Mouse (Mus musculus): ENCODE results near the gene Fuk. TPM values are rescaled to one million over a fixed set of nuclear protein-coding genes. Genes with fewer than 3 reads are reported as not detected.
"Not testable (repeated sequence)": the region's sequence is repeated elsewhere in the genome, so short reads cannot be mapped to it uniquely, and the experiment has no call there.

Gene Fuk
- polyA plus RNA-seq, 1 experiment from 2014 or later = 5.1 TPM

GRCm38 (mm10) chr8:110883824-110884223 lies 18.5 kb downstream of the Fuk start:
- 89% methylated on average over 18 of the region's 18 CpGs for WGBS (ENCODE audit: insufficient replicate concordance)
- Histone ChIP-seq H3K27ac (ENCODE audit: low read depth, low read length) (no peak overlapping the region), H3K9me3 (replicated peaks; ENCODE audit: control insufficient read depth, low read length) (no peaks in the 10 kb centered on the region), H3K4me2 (no peak overlapping the region), H3K4me3 (ENCODE audit: low read depth, low read length) (no peak overlapping the region), H3K27me3 (ENCODE audit: control insufficient read depth, insufficient read depth, low read length) (no peaks in the 10 kb centered on the region), H3K9ac (ENCODE audit: low read depth, low read length) (no peak overlapping the region), H3K36me3 (ENCODE audit: control insufficient read depth, insufficient read depth, low read length) (peaks cover 61% of the 10 kb centered on the region), H3K4me1 (ENCODE audit: control insufficient read depth, insufficient read depth, low read length) (no peaks in the 10 kb centered on the region)
- no peak for ATAC-seq (replicated peaks; ENCODE audit: insufficient number of reproducible peaks, low FRiP score, low TSS enrichment)

DNA sequence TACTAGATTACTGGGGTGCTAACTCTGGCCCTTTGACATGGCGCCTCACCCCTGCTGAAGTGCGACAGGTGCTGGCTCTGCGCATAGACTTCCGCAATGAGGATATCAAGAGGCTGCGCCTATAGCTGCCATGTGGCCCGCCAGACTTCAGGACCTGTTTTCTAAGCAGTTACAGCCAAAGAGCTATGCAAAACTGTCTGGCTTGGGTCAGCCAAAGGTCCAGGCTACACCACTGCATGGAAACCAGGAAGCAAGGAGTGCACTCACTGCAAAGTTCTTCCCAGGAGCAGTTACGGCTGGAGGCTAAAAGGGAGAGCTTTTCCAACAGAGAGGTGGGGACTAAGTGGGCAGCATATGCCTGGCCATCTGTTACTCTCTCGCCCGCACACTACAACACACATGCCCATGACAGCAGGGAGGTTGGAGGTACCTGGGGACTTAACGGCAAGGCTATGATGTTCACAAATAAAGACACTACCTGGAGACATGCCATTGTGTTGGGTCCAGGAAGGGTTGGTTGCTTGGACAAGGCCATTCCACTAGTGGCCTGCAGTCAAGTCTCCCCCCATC lies 20.5 kb downstream of the Fuk start:
- Histone ChIP-seq H3K27ac (ENCODE audit: low read depth, low read length) (no peak overlapping the region), H3K9ac (ENCODE audit: low read depth, low read length) (no peak overlapping the region), H3K4me1 (ENCODE audit: control insufficient read depth, insufficient read depth, low read length) (no peaks in the 10 kb centered on the region), H3K9me3 (replicated peaks; ENCODE audit: control insufficient read depth, low read length) (no peaks in the 10 kb centered on the region), H3K27me3 (ENCODE audit: control insufficient read depth, insufficient read depth, low read length) (no peaks in the 10 kb centered on the region), H3K36me3 (ENCODE audit: control insufficient read depth, insufficient read depth, low read length) (peaks cover 56% of the 10 kb centered on the region), H3K4me2 (no peak overlapping the region), H3K4me3 (ENCODE audit: low read depth, low read length) (no peak overlapping the region)
- no peak for ATAC-seq (replicated peaks; ENCODE audit: insufficient number of reproducible peaks, low FRiP score, low TSS enrichment)
- 95% methylated on average over 10 of the region's 10 CpGs for WGBS (ENCODE audit: insufficient replicate concordance)

- Histone ChIP-seq H3K9ac (ENCODE audit: low read depth, low read length) (no peak overlapping the region), H3K27ac (ENCODE audit: low read depth, low read length) (no peak overlapping the region), H3K4me3 (ENCODE audit: low read depth, low read length) (no peak overlapping the region), H3K4me2 (no peak overlapping the region), H3K36me3 (ENCODE audit: control insufficient read depth, insufficient read depth, low read length) (peaks cover 56% of the 10 kb centered on the region), H3K27me3 (ENCODE audit: control insufficient read depth, insufficient read depth, low read length) (no peaks in the 10 kb centered on the region), H3K9me3 (replicated peaks; ENCODE audit: control insufficient read depth, low read length) (no peaks in the 10 kb centered on the region), H3K4me1 (ENCODE audit: control insufficient read depth, insufficient read depth, low read length) (no peaks in the 10 kb centered on the region)
- ATAC-seq (replicated peaks; ENCODE audit: insufficient number of reproducible peaks, low FRiP score, low TSS enrichment) = no peak
- 87% methylated on average over 4 of the region's 4 CpGs for WGBS (ENCODE audit: insufficient replicate concordance)
Measured at GRCm38 (mm10) chr8:110877862-110878261, 24.4 kb downstream of the Fuk start.

- H3K27ac ChIP-seq (ENCODE audit: low read depth, low read length) = no peak overlapping the region
- WGBS (ENCODE audit: insufficient replicate concordance) = 88% methylated on average over 2 of the region's 2 CpGs
- H3K4me3 ChIP-seq (ENCODE audit: low read depth, low read length) = no peak overlapping the region
- no peak for ATAC-seq (replicated peaks; ENCODE audit: insufficient number of reproducible peaks, low FRiP score, low TSS enrichment)
- no peak overlapping the region for H3K4me2 ChIP-seq
- H3K27me3 ChIP-seq (ENCODE audit: control insufficient read depth, insufficient read depth, low read length) = no peaks in the 10 kb centered on the region
- no peaks in the 10 kb centered on the region for H3K4me1 ChIP-seq (ENCODE audit: control insufficient read depth, insufficient read depth, low read length)
- H3K9ac ChIP-seq (ENCODE audit: low read depth, low read length) = no peak overlapping the region
- H3K9me3 ChIP-seq (replicated peaks; ENCODE audit: control insufficient read depth, low read length) = no peaks in the 10 kb centered on the region
- peaks cover 46% of the 10 kb centered on the region for H3K36me3 ChIP-seq (ENCODE audit: control insufficient read depth, insufficient read depth, low read length)
Measured at GRCm38 (mm10) chr8:110870501-110870900, 31.8 kb downstream of the Fuk start.

DNA sequence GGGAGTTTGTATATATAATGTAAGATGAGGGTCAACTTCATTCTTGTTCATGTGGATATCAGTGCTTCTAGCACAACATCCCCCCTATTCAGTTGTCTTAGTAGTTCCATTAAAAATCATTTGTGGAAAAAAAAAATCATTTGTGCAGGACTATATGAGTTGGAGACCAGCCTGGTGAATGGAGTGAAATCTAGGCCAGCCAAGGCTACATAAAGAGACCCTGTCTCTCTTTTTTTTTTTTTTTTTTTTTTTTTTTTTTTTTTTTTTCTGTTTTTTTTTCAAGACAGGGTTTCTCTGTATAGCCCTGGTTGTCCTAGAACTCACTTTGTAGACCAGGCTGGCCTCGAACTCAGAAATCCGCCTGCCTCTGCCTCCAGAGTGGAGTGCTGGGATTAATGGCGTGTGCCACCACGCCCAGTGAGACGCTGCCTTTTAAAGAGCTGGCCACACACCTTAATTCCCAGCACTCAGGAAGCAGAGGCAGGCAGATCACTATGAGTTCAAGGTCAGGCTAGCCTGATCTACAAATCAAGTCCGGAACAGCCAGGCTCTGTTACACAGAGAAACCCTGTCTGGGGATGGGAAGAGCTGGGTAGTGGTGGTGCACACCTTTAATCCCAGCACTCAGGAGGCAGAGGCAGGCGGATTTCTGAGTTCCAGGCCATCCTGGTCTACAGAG lies 40.8 kb downstream of the Fuk start:
- not testable (repeated sequence) for H3K9ac ChIP-seq (ENCODE audit: low read depth, low read length)
- peaks cover 40% of the 10 kb centered on the region for H3K36me3 ChIP-seq (ENCODE audit: control insufficient read depth, insufficient read depth, low read length)
- WGBS (ENCODE audit: insufficient replicate concordance) = 91% methylated on average over 7 of the region's 7 CpGs

GRCm38 (mm10) chr8:110859651-110860501 lies 42.4 kb downstream of the Fuk start:
- Histone ChIP-seq H3K9ac (ENCODE audit: low read depth, low read length) (no peak overlapping the region), H3K4me1 (ENCODE audit: control insufficient read depth, insufficient read depth, low read length) (no peaks in the 10 kb centered on the region), H3K9me3 (replicated peaks; ENCODE audit: control insufficient read depth, low read length) (no peaks in the 10 kb centered on the region), H3K4me2 (no peak overlapping the region), H3K36me3 (ENCODE audit: control insufficient read depth, insufficient read depth, low read length) (peaks cover 37% of the 10 kb centered on the region), H3K27ac (ENCODE audit: low read depth, low read length) (no peak overlapping the region), H3K27me3 (ENCODE audit: control insufficient read depth, insufficient read depth, low read length) (no peaks in the 10 kb centered on the region), H3K4me3 (ENCODE audit: low read depth, low read length) (no peak overlapping the region)
- ATAC-seq (replicated peaks; ENCODE audit: insufficient number of reproducible peaks, low FRiP score, low TSS enrichment) = no peak
- 83% methylated on average over 7 of the region's 7 CpGs for WGBS (ENCODE audit: insufficient replicate concordance)

More for the DNA sequence above, 40.8 kb downstream of the Fuk start:
- not testable (repeated sequence) for H3K4me2 ChIP-seq; H3K9me3 ChIP-seq (replicated peaks; ENCODE audit: control insufficient read depth, low read length); H3K4me1 ChIP-seq (ENCODE audit: control insufficient read depth, insufficient read depth, low read length); H3K27me3 ChIP-seq (ENCODE audit: control insufficient read depth, insufficient read depth, low read length); ATAC-seq (replicated peaks; ENCODE audit: insufficient number of reproducible peaks, low FRiP score, low TSS enrichment); H3K4me3 ChIP-seq (ENCODE audit: low read depth, low read length); H3K27ac ChIP-seq (ENCODE audit: low read depth, low read length)

DNA sequence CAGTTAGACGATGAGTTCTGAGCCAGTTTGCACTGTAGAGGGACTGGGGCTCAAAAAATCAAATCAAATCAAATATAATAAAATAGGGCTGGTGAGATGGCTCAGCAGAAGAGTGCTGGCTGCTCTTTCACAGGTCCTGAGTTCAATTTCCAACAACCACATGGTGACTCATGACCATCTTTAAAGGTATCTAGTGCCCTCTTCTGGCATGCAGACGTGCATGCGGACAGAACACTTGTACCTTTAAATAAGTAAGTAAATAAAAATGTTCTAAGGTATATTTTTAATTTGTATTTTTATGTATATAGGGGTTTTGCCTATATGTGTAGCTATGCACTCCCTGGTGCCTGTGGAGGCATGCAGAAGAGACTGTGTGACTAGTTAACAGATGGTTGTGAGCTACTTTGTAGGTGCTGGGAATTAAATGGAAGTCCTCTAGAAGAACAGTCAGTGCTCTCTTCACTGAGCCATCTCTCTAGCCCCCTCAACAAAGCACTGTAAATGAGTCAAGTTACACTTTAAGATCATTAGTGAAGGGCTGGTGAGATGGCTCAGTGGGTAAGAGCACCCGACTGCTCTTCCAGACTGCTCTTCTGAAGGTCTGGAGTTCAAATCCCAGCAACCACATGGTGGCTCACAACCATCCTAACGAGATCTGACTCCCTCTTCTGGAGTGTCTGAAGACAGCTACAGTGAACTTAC lies 45.4 kb downstream of the Fuk start:
- Histone ChIP-seq H3K4me1 (ENCODE audit: control insufficient read depth, insufficient read depth, low read length) (no peaks in the 10 kb centered on the region), H3K27ac (ENCODE audit: low read depth, low read length) (no peak overlapping the region), H3K4me3 (ENCODE audit: low read depth, low read length) (no peak overlapping the region), H3K9me3 (replicated peaks; ENCODE audit: control insufficient read depth, low read length) (no peaks in the 10 kb centered on the region), H3K36me3 (ENCODE audit: control insufficient read depth, insufficient read depth, low read length) (peaks cover 43% of the 10 kb centered on the region), H3K9ac (ENCODE audit: low read depth, low read length) (no peak overlapping the region), H3K4me2 (no peak overlapping the region), H3K27me3 (ENCODE audit: control insufficient read depth, insufficient read depth, low read length) (no peaks in the 10 kb centered on the region)
- no peak for ATAC-seq (replicated peaks; ENCODE audit: insufficient number of reproducible peaks, low FRiP score, low TSS enrichment)
- WGBS (ENCODE audit: insufficient replicate concordance) = 83% methylated on average over 4 of the region's 5 CpGs

- ATAC-seq (replicated peaks; ENCODE audit: insufficient number of reproducible peaks, low FRiP score, low TSS enrichment); H3K27me3 ChIP-seq (ENCODE audit: control insufficient read depth, insufficient read depth, low read length); H3K9me3 ChIP-seq (replicated peaks; ENCODE audit: control insufficient read depth, low read length); H3K27ac ChIP-seq (ENCODE audit: low read depth, low read length); H3K4me2 ChIP-seq; H3K4me3 ChIP-seq (ENCODE audit: low read depth, low read length); H3K9ac ChIP-seq (ENCODE audit: low read depth, low read length); H3K4me1 ChIP-seq (ENCODE audit: control insufficient read depth, insufficient read depth, low read length): not testable (repeated sequence)
- H3K36me3 ChIP-seq (ENCODE audit: control insufficient read depth, insufficient read depth, low read length) = peaks cover 49% of the 10 kb centered on the region
- 94% methylated on average over 4 of the region's 4 CpGs for WGBS (ENCODE audit: insufficient replicate concordance)
Measured at GRCm38 (mm10) chr8:110856073-110856472, 46.2 kb downstream of the Fuk start.
